In the genomic region with DNA sequence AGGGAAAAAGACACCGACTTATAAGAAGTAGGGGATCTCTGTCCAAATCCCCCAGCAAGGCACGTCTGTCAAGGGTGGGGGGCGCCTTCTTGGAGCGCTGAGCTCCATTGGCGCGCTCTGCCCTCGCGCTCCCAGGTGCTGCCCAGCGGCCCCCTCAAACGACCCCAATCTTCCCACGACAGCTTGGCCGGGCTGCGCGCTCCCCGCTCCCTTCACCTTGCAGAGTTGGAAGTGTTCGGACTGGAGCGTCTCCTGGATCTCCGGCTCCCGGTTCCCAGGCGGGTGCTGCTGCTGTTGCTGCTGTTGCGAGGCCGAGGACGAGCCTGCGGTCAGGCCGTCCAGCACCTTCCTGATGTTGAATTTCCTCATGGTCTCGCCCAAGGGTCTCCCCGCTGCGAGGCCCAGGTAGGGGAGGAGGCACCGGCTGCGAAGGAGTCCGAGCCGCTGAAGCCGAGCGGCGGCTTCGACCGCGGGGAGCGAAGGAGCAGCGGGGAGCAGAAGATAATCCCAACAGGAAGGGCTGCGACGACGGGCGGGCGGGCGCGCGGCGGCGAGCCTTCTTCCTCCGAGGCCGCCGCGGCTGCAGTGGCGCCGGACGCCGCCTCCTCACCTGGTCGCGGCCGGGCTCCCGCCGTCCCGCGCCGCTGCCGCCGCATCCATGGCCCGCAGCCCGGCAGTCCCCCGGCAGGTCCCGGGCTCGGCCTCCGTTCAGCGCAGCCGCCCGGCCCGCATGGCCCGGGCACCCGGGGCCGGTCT, we compare ENCODE assay signal across 8 mouse cellular contexts. TPM values are rescaled to one million over a fixed set of nuclear protein-coding genes. Genes with fewer than 3 reads are reported as not detected.
DNase-seq lines count a peak whose midpoint lies in the region; ATAC-seq lines count a peak whose summit lies in the region.

No protein-coding gene starts in this region.

- peak; percentile 53 for DNase-seq in CD4-positive helper T cell, adult 2 months (ENCODE audit: low read depth, low spot score)
- DNase-seq in ZHBTc4 (ENCODE audit: low read depth, low spot score): peak; percentile 70
- DNase-seq in embryo, embryonic 11.5 days (ENCODE audit: low read depth, low spot score): peak; percentile 31
- DNase-seq in heart, adult 8-10 months (ENCODE audit: low spot score): peak; percentile 31
- DNase-seq in thymus, postnatal 10 days (ENCODE audit: low spot score in 2 of 2): peak; percentile 25 to 37

- H3K36me3 ChIP-seq in kidney, embryonic 15.5 days: no peaks in the 10 kb centered on the region
- 0 out of 2 replicates have a peak, but pooled peaks cover under 1% of the 10 kb centered on the region for H3K36me3 ChIP-seq in liver, embryonic 15.5 days (replicated peaks)
- no peaks in the 10 kb centered on the region for H3K36me3 ChIP-seq in neural tube, embryonic 12.5 days

- peak overlapping the region; percentile 95 for H3K9ac ChIP-seq in kidney, embryonic 15.5 days
- H3K9ac ChIP-seq in liver, embryonic 15.5 days: peak overlapping the region; percentile 90
- H3K9ac ChIP-seq in neural tube, embryonic 12.5 days: peak overlapping the region; percentile 96

- H3K27me3 ChIP-seq in kidney, embryonic 15.5 days: no peaks in the 10 kb centered on the region
- H3K27me3 ChIP-seq in liver, embryonic 15.5 days: no peaks in the 10 kb centered on the region
- H3K27me3 ChIP-seq in neural tube, embryonic 12.5 days (replicated peaks): no peaks in the 10 kb centered on the region

- no peaks in the 10 kb centered on the region for H3K9me3 ChIP-seq in kidney, embryonic 15.5 days (replicated peaks)
- no peaks in the 10 kb centered on the region for H3K9me3 ChIP-seq in liver, embryonic 15.5 days (replicated peaks)
- H3K9me3 ChIP-seq in neural tube, embryonic 12.5 days: no peaks in the 10 kb centered on the region

- peak overlapping the region; percentile 98 for H3K4me2 ChIP-seq in kidney, embryonic 15.5 days
- peak overlapping the region; percentile 98 for H3K4me2 ChIP-seq in liver, embryonic 15.5 days
- peak overlapping the region; percentile 82 for H3K4me2 ChIP-seq in neural tube, embryonic 12.5 days (replicated peaks)

- peaks cover 18% of the 10 kb centered on the region for H3K4me1 ChIP-seq in kidney, embryonic 15.5 days
- peaks cover 17% of the 10 kb centered on the region for H3K4me1 ChIP-seq in liver, embryonic 15.5 days (replicated peaks)
- peaks cover 7% of the 10 kb centered on the region; the same call in 1 of the 2 replicates for H3K4me1 ChIP-seq in neural tube, embryonic 12.5 days

- H3K27ac ChIP-seq in kidney, embryonic 15.5 days: peak overlapping the region; percentile 91
- peak overlapping the region; percentile 90 for H3K27ac ChIP-seq in liver, embryonic 15.5 days (replicated peaks)
- peak overlapping the region; percentile 95 for H3K27ac ChIP-seq in neural tube, embryonic 12.5 days

- under 1% methylated on average over 73 of the region's 81 CpGs for WGBS in kidney, embryonic 15.5 days
- WGBS in liver, embryonic 15.5 days (ENCODE audit: insufficient replicate concordance): under 1% methylated on average over 81 of the region's 81 CpGs
- under 1% methylated on average over 74 of the region's 81 CpGs for WGBS in neural tube, embryonic 12.5 days

- ATAC-seq in kidney, embryonic 15.5 days (replicated peaks; ENCODE audit: low FRiP score): peak; percentile 63
- peak; percentile 51 for ATAC-seq in liver, embryonic 15.5 days (ENCODE audit: insufficient read depth)
- peak; percentile 54 for ATAC-seq in neural tube, embryonic 12.5 days (ENCODE audit: low FRiP score, low read depth)

- peak overlapping the region; percentile 90 for H3K4me3 ChIP-seq in kidney, embryonic 15.5 days (replicated peaks)
- H3K4me3 ChIP-seq in liver, embryonic 15.5 days (replicated peaks): peak overlapping the region; percentile 91
- H3K4me3 ChIP-seq in neural tube, embryonic 12.5 days: peak overlapping the region; percentile 90

RNA-seq across cellular contexts. Expression of a gene that starts 0.4 kb away (rescaled TPM):
- 10 to 100 TPM; 13.6 to 13.9 (median 13.8) TPM for total RNA-seq in heart, adult 8-10 months (2022)
- polyA plus RNA-seq in kidney, embryonic 15.5 days (2015; fragmentation: Nextera tagmentation; extraction: Ambion mirVana): 3.6 and 5.3 TPM in 2 replicates
- 2.4 and 3.2 TPM in 2 replicates for polyA plus RNA-seq in liver, embryonic 15.5 days (2015; fragmentation: Nextera tagmentation; extraction: Ambion mirVana)
- polyA plus RNA-seq in neural tube, embryonic 12.5 days (2016; fragmentation: Nextera tagmentation; extraction: Ambion mirVana): 7.1 and 8.5 TPM in 2 replicates

Comparison
In these comparisons a context has a peak if more than half of its experiments do, and no peak if none do; other contexts are left out.
1. Peak in every context shown above with its lines: DNase-seq, ATAC-seq, H3K4me3 ChIP-seq and H3K27ac ChIP-seq.